26 mouse cellular contexts compared by ENCODE assay signal in genomic region chr2:57335397-57335796, GRCm38 (mm10).
"Had no signal": no experiment of that assay in that cellular context is flagged by ENCODE, and none has a peak within 500 bp of the region (broad histone marks: within the 10 kb centered on the region; RNA-seq: fewer than 3 reads in every experiment).

No protein-coding gene starts in this region.

- H3K9ac ChIP-seq: heart, embryonic 12.5 days; hindbrain, embryonic 13.5 days; hindbrain, embryonic 15.5 days; kidney, embryonic 15.5 days; limb, embryonic 13.5 days; limb, embryonic 15.5 days; liver, embryonic 12.5 days; liver, embryonic 14.5 days had no signal

- ATAC-seq: hindbrain, postnatal 0 days; intestine, embryonic 16.5 days; liver, embryonic 12.5 days had no signal

- H3K4me1 ChIP-seq: heart, embryonic 10.5 days; heart, embryonic 12.5 days; hindbrain, embryonic 15.5 days; kidney, embryonic 15.5 days; limb, embryonic 15.5 days; liver, embryonic 12.5 days had no signal

- H3K36me3 ChIP-seq: heart, embryonic 10.5 days; heart, embryonic 12.5 days; hindbrain, embryonic 13.5 days; hindbrain, embryonic 15.5 days; kidney, embryonic 15.5 days; limb, embryonic 13.5 days; limb, embryonic 15.5 days; liver, embryonic 12.5 days had no signal

- H3K9me3 ChIP-seq: heart, embryonic 10.5 days; heart, embryonic 12.5 days; hindbrain, embryonic 15.5 days; kidney, embryonic 15.5 days; limb, embryonic 13.5 days; limb, embryonic 15.5 days; liver, embryonic 12.5 days had no signal

- H3K27ac ChIP-seq: gastrocnemius, adult 2 months; heart, embryonic 10.5 days; hindbrain, embryonic 13.5 days; hindbrain, embryonic 15.5 days; hindbrain, postnatal 0 days; kidney, embryonic 15.5 days; kidney, postnatal 0 days; limb, embryonic 13.5 days; limb, embryonic 15.5 days; liver, embryonic 12.5 days; liver, embryonic 14.5 days had no signal

- H3K4me2 ChIP-seq: heart, embryonic 12.5 days; hindbrain, embryonic 13.5 days; hindbrain, embryonic 15.5 days; kidney, embryonic 15.5 days; limb, embryonic 13.5 days; limb, embryonic 15.5 days; liver, embryonic 12.5 days had no signal

- H3K27me3 ChIP-seq: heart, embryonic 12.5 days; hindbrain, embryonic 13.5 days; hindbrain, embryonic 15.5 days; kidney, embryonic 15.5 days; limb, embryonic 13.5 days; limb, embryonic 15.5 days; liver, embryonic 12.5 days had no signal

- DNase-seq: gastrocnemius, adult 2 months; gastrocnemius, postnatal 10 days; gastrocnemius, postnatal 25 days; heart, adult 18-20 months; heart, postnatal 10 days; heart, postnatal 36 days; kidney, adult 11 months; kidney, adult 2 months; kidney, adult 9 months; kidney, postnatal 14 days; kidney, postnatal 36 days; layer of hippocampus, adult 9-11 months; layer of hippocampus, postnatal 36 days; left cerebral cortex, postnatal 4 days had no signal

- H3K4me3 ChIP-seq: gastrocnemius, adult 2 months; heart, embryonic 10.5 days; heart, embryonic 12.5 days; hindbrain, embryonic 13.5 days; hindbrain, embryonic 15.5 days; kidney, embryonic 15.5 days; limb, embryonic 13.5 days; limb, embryonic 15.5 days; liver, embryonic 12.5 days had no signal
